Mouse (Mus musculus): ENCODE data around the gene Cnp.

DNA sequence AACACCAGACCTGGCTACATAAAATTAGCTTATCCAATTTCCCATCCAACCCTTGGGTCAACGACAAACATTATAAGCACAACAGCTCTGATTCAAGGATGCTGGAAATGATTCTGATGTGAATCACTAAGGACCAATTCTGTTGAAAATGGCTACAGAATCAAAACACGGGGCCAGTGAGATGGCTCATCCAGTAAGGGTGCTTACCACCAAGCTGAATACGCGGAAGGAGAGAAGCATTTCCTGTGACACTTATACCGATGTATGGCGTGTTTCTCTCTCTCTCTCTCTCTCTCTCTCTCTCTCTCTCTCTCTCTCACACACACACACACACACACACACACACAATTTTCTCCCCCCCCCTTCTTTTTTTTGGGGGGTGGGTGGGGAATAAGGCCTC lies 32.4 kb downstream of the Cnp start:
- TF ChIP-seq CTCF (IDR thresholded peaks at IDR 0.05; ENCODE audit: borderline replicate concordance, insufficient read depth, low read depth, low read length) = no peak
- no peak for TF ChIP-seq POLR2A (IDR thresholded peaks at IDR 0.05; ENCODE audit: borderline replicate concordance, insufficient read depth, low read length)

Measured in cerebellum, adult 2 months (tissue).